Mouse (Mus musculus) erythroid progenitor cell, adult 5-6 weeks (primary cell): ENCODE results near the gene Cxcl15. TPM values are rescaled to one million over a fixed set of nuclear protein-coding genes. Genes with fewer than 3 reads are reported as not detected.

Experiments used
- ATAC-seq: replicated peaks from 2 replicates; pipeline ENCODE4 v1.8.0; 2016; ENCODE audit warnings: moderate number of reproducible peaks, mild to moderate bottlenecking, moderate TSS enrichment, inconsistent platforms; ENCODE audit not compliant: poor library complexity, low FRiP score, severe bottlenecking
- total RNA-seq, 2 experiments: library from RNA; stranded (forward) in 1 of 2; stranded (reverse) in 1 of 2; fragments of 150-400 nt in 1 of 2; fragments of 186-747, 209-891 nt in 1 of 2; gene quantifications; 2 replicates each; pipeline versions ENCODE4 v1.2.3 to v1.2.4; 2015 to 2017; ENCODE audit warnings: low replicate concordance in 2 of 2

Gene Cxcl15
- total RNA-seq (2015; ENCODE audit: low replicate concordance) (not detected in 2 replicates), total RNA-seq (2017; ENCODE audit: low replicate concordance) (not detected in 2 replicates)

GRCm38 (mm10) chr5:90794195-90794625 is at the start of gene Cxcl15:
Cxcl15 (plus strand) TSS chr5:90794534.
- ATAC-seq = no peak

GRCm38 (mm10) chr5:90753934-90754333 is 40.4 kb upstream of the Cxcl15 start:
- no peak for ATAC-seq

GRCm38 (mm10) chr5:90758020-90758605 is 36.2 kb upstream of the Cxcl15 start:
- no peak for ATAC-seq

GRCm38 (mm10) chr5:90759077-90760065 is 35.0 kb upstream of the Cxcl15 start, which contains the start of gene Cxcl5:
Cxcl5 (plus strand) TSS chr5:90759360.
- no peak for ATAC-seq

GRCm38 (mm10) chr5:90760303-90760702 is 34.0 kb upstream of the Cxcl15 start:
- ATAC-seq = no peak

- no peak for ATAC-seq
Measured at GRCm38 (mm10) chr5:90760844-90761243, 33.5 kb upstream of the Cxcl15 start.

- ATAC-seq = no peak
Measured at GRCm38 (mm10) chr5:90761834-90762233, 32.5 kb upstream of the Cxcl15 start.

- ATAC-seq = no peak
Measured at GRCm38 (mm10) chr5:90763912-90764665, 30.2 kb upstream of the Cxcl15 start.

GRCm38 (mm10) chr5:90765821-90766606 is 28.3 kb upstream of the Cxcl15 start:
- no peak for ATAC-seq

GRCm38 (mm10) chr5:90768218-90768617 is 26.1 kb upstream of the Cxcl15 start, which contains the start of gene Ppbp:
Ppbp (plus strand) TSS chr5:90768518.
- ATAC-seq = no peak

- ATAC-seq = no peak
Measured at GRCm38 (mm10) chr5:90771369-90771768, 23.0 kb upstream of the Cxcl15 start.

- no peak for ATAC-seq
Measured at GRCm38 (mm10) chr5:90771880-90772653, 22.3 kb upstream of the Cxcl15 start, which contains the start of gene Pf4. Pf4 (plus strand) TSS chr5:90772435.

- ATAC-seq = peak; percentile 39; the same call in 1 of the 2 replicates
Measured at GRCm38 (mm10) chr5:90775562-90775961, 18.8 kb upstream of the Cxcl15 start.

GRCm38 (mm10) chr5:90777621-90778020 is 16.7 kb upstream of the Cxcl15 start:
- ATAC-seq = no peak

- ATAC-seq = no peak
Measured at GRCm38 (mm10) chr5:90778856-90779255, 15.5 kb upstream of the Cxcl15 start.

- no peak for ATAC-seq
Measured at GRCm38 (mm10) chr5:90783697-90784096, 10.6 kb upstream of the Cxcl15 start.

- ATAC-seq = peak; percentile 39; the same call in 1 of the 2 replicates
Measured at GRCm38 (mm10) chr5:90785659-90786588, 8.4 kb upstream of the Cxcl15 start, which contains the start of gene Cxcl3. Cxcl3 (plus strand) TSS chr5:90786103.
